In the genomic region with DNA sequence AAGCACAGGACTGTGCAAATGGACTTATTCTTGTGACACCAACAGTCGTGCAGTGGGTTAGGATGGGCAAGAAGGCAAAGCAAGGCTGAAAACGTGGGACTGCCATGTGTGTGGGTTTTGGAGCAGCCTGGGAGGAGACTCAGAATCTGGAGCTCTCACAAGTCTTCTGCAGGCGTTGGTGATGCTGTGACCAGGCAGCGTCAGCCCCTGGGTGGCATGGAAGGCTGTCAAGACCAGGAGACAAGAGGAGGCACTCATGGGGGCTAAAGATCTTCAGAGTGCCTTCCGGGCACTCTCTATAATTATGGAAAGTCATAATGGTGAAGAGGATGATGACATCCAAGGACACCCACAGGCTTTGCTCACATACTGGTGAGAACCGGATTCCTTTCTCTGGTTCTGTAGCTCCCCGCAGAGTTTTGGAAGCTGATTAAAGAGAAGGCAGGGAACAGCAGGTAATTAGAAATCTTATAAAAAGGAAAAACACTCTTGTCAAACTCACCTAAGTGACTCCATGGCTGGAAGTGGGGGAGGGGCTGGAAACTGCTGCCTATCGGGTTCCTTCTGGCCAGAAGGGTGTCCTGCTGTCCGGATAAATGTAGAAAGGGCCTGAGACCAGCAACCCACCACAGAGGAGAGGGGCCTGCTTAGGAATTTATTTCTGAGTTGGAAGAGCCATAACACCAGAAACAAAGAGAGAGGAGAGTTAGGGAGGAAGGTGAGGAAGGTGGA, we compare ENCODE assay signal across 25 mouse cellular contexts. TPM values are rescaled to one million over a fixed set of nuclear protein-coding genes. Genes with fewer than 3 reads are reported as not detected.
DNase-seq lines count a peak whose midpoint lies in the region; ATAC-seq and TF ChIP-seq lines count a peak whose summit lies in the region.
"Had no signal": no experiment of that assay in that cellular context is flagged by ENCODE, and none has a peak within 500 bp of the region (broad histone marks: within the 10 kb centered on the region; RNA-seq: fewer than 3 reads in every experiment).

No protein-coding gene starts in this region.

- peak; percentile 42; the same call in 1 of the 2 replicates for ATAC-seq in frontal cortex, adult (ENCODE audit: low TSS enrichment)
- no peak for ATAC-seq in hindbrain, postnatal 0 days
- no peak for ATAC-seq in hindbrain, embryonic 16.5 days
- no peak for ATAC-seq in monocyte, adult 5-6 weeks (replicated peaks; ENCODE audit: insufficient number of reproducible peaks, low FRiP score, low TSS enrichment, poor library complexity, severe bottlenecking)

- no peak for TF ChIP-seq CTCF in hindbrain, postnatal 0 days (IDR thresholded peaks at IDR 0.05; ENCODE audit: low read depth)

- H3K27me3 ChIP-seq in hindbrain, postnatal 0 days (ENCODE audit: insufficient read depth, low read length), result no peaks in the 10 kb centered on the region
- H3K27me3 ChIP-seq in hindbrain, embryonic 16.5 days (replicated peaks; ENCODE audit: control insufficient read depth, insufficient read depth, low read length), result no peaks in the 10 kb centered on the region
- H3K27me3 ChIP-seq: embryonic facial prominence, embryonic 13.5 days; forebrain, embryonic 12.5 days; liver, embryonic 15.5 days; lung, embryonic 15.5 days had no signal

- no peak overlapping the region for H3K4me3 ChIP-seq in hindbrain, postnatal 0 days (ENCODE audit: low read length)
- no peak overlapping the region for H3K4me3 ChIP-seq in hindbrain, embryonic 16.5 days (ENCODE audit: low read length)
- H3K4me3 ChIP-seq: embryonic facial prominence, embryonic 13.5 days; erythroblast, embryonic 14.5 days; forebrain, embryonic 12.5 days; gastrocnemius, adult 2 months; liver, embryonic 15.5 days; lung, embryonic 15.5 days; midbrain, embryonic 10.5 days had no signal

- peaks cover 6% of the 10 kb centered on the region; the same call in 1 of the 2 replicates for H3K4me1 ChIP-seq in hindbrain, postnatal 0 days (ENCODE audit: insufficient read depth, low read length)
- no peaks in the 10 kb centered on the region; the same call in 1 of the 2 replicates for H3K4me1 ChIP-seq in hindbrain, embryonic 16.5 days (ENCODE audit: control insufficient read depth, insufficient read depth, low read depth, low read length)
- H3K4me1 ChIP-seq: lung, embryonic 15.5 days had no signal

- no peaks in the 10 kb centered on the region for H3K9me3 ChIP-seq in hindbrain, postnatal 0 days (ENCODE audit: low read length)
- no peaks in the 10 kb centered on the region for H3K9me3 ChIP-seq in hindbrain, embryonic 16.5 days (ENCODE audit: control insufficient read depth, low read length)
- H3K9me3 ChIP-seq: embryonic facial prominence, embryonic 13.5 days; forebrain, embryonic 12.5 days; liver, embryonic 15.5 days; lung, embryonic 15.5 days; midbrain, embryonic 10.5 days had no signal

- H3K4me2 ChIP-seq in hindbrain, postnatal 0 days (ENCODE audit: low read depth, low read length), result no peak overlapping the region
- H3K4me2 ChIP-seq in hindbrain, embryonic 16.5 days (ENCODE audit: low read length), result no peak overlapping the region
- H3K4me2 ChIP-seq: embryonic facial prominence, embryonic 13.5 days; forebrain, embryonic 12.5 days; liver, embryonic 15.5 days; lung, embryonic 15.5 days had no signal

- H3K27ac ChIP-seq in hindbrain, postnatal 0 days, result no peak overlapping the region
- H3K27ac ChIP-seq in hindbrain, embryonic 16.5 days (ENCODE audit: low read depth, low read length), result no peak overlapping the region
- H3K27ac ChIP-seq: embryonic facial prominence, embryonic 13.5 days; gastrocnemius, adult 2 months; liver, embryonic 15.5 days; lung, embryonic 15.5 days had no signal

- no peak overlapping the region for H3K9ac ChIP-seq in hindbrain, postnatal 0 days (replicated peaks; ENCODE audit: low read length)
- H3K9ac ChIP-seq in hindbrain, embryonic 16.5 days (ENCODE audit: low read depth, low read length), result no peak overlapping the region
- H3K9ac ChIP-seq: embryonic facial prominence, embryonic 13.5 days; forebrain, embryonic 12.5 days; liver, embryonic 15.5 days; lung, embryonic 15.5 days had no signal

- WGBS in hindbrain, postnatal 0 days, result 51% methylated on average over 9 of the region's 9 CpGs
- 49% methylated on average over 9 of the region's 9 CpGs for WGBS in hindbrain, embryonic 16.5 days

- DNase-seq in frontal cortex, postnatal 25 days (ENCODE audit: low spot score in 2 of 2), result no peak
- peak; percentile 8 for DNase-seq in hindbrain, postnatal 0 days (ENCODE audit: low spot score)
- DNase-seq in right cerebral cortex, adult 18-20 months, result peak; percentile 56
- DNase-seq in right cerebral cortex, postnatal 14 days, result no peak
- no peak for DNase-seq in adrenal gland, postnatal 10 days
- DNase-seq: cerebellum, adult 11-12 months; cerebellum, postnatal 25 days; gastrocnemius, adult 2 months; heart, postnatal 36 days; kidney, adult 11 months; liver; lung, postnatal 4 days had no signal

- H3K36me3 ChIP-seq in hindbrain, postnatal 0 days (ENCODE audit: insufficient read depth, low read length), result no peaks in the 10 kb centered on the region
- no peaks in the 10 kb centered on the region for H3K36me3 ChIP-seq in hindbrain, embryonic 16.5 days (ENCODE audit: control insufficient read depth, insufficient read depth, low read length)
- H3K36me3 ChIP-seq: embryonic facial prominence, embryonic 13.5 days; forebrain, embryonic 12.5 days; liver, embryonic 15.5 days; lung, embryonic 15.5 days; midbrain, embryonic 10.5 days had no signal

RNA-seq across cellular contexts. Expression of a gene that starts 7.6 kb away (rescaled TPM):
- total RNA-seq in hindbrain, postnatal 0 days (2014; rRNA removed), result 15.2 and 21.1 TPM in 2 replicates
- polyA plus RNA-seq in hindbrain, postnatal 0 days (2015; fragmentation: Nextera tagmentation; extraction: Ambion mirVana), result 41.8 and 42.2 TPM in 2 replicates
- 5.4 and 5.7 TPM in 2 replicates for polyA plus RNA-seq in hindbrain, embryonic 16.5 days (2015; fragmentation: Nextera tagmentation; extraction: Ambion mirVana)
- 10 to 100 TPM; 13.5 to 14.3 TPM for total RNA-seq in adrenal gland, postnatal 10 days (2021)
- total RNA-seq in monocyte, adult 5-6 weeks (2017), result 4.7 to 13.6 TPM (median 13.4 TPM) in 3 replicates

RNA-seq across cellular contexts. Expression of a gene that starts 33.5 kb away (rescaled TPM):
- total RNA-seq in hindbrain, postnatal 0 days (2014; rRNA removed), result 123 and 135 TPM in 2 replicates
- polyA plus RNA-seq in hindbrain, postnatal 0 days (2015; fragmentation: Nextera tagmentation; extraction: Ambion mirVana), result 292 and 295 TPM in 2 replicates
- polyA plus RNA-seq in hindbrain, embryonic 16.5 days (2015; fragmentation: Nextera tagmentation; extraction: Ambion mirVana), result 274 and 298 TPM in 2 replicates
- 100 to 1,000 TPM; 530 to 551 TPM for total RNA-seq in adrenal gland, postnatal 10 days (2021)
- 102 to 144 TPM (median 122 TPM) in 3 replicates for total RNA-seq in monocyte, adult 5-6 weeks (2017)

RNA-seq across cellular contexts. Expression of a gene that starts 52.8 kb away (rescaled TPM):
- 0.50 TPM in 1 of 2 replicates, not detected in the other for total RNA-seq in hindbrain, postnatal 0 days (2014; rRNA removed)
- 0.30 and 0.41 TPM in 2 replicates for polyA plus RNA-seq in hindbrain, postnatal 0 days (2015; fragmentation: Nextera tagmentation; extraction: Ambion mirVana)
- polyA plus RNA-seq in hindbrain, embryonic 16.5 days (2015; fragmentation: Nextera tagmentation; extraction: Ambion mirVana), result 0.09 and 0.23 TPM in 2 replicates
- total RNA-seq in adrenal gland, postnatal 10 days (2021), result 10 to 100 TPM; 16.0 to 37.1 TPM
- not detected in 3 replicates for total RNA-seq in monocyte, adult 5-6 weeks (2017)
- total RNA-seq: left cerebral cortex, postnatal 14 days; neutrophil, adult 5-6 weeks had no signal
- polyA plus RNA-seq: embryonic facial prominence, embryonic 13.5 days; erythroblast, embryonic 14.5 days; forebrain, embryonic 12.5 days; heart, embryonic 14.5 days; midbrain, embryonic 16.5 days had no signal

Comparison
In these comparisons a context has a peak if more than half of its experiments do, and no peak if none do; other contexts are left out.
1. DNase-seq: peak in hindbrain, postnatal 0 days (single experiment) and right cerebral cortex, adult 18-20 months (single experiment); none in frontal cortex, postnatal 25 days (0 of 2), right cerebral cortex, postnatal 14 days (single experiment) and adrenal gland, postnatal 10 days (single experiment).
2. RNA of a gene that starts 52.8 kb away (total RNA-seq): 16.0 to 37.1 TPM in adrenal gland, postnatal 10 days; 0.50 TPM in hindbrain, postnatal 0 days and not detected in monocyte, adult 5-6 weeks; every median in the first group is over 10 times any median in the second.